Mouse (Mus musculus) thymus, adult 2 months (tissue): ENCODE data around the gene Sik3. TPM values are rescaled to one million over a fixed set of nuclear protein-coding genes. Genes with fewer than 3 reads are reported as not detected.

Source experiments
- DNase-seq: peaks from one replicate; pipeline ENCODE4 v3.0.0; 2021
- H3K27ac ChIP-seq: fragments of 200-500 bp; 2 replicates; pipeline ENCODE4 v1.5.1; 2012; ENCODE audit warnings: low read length, control low read depth; ENCODE audit not compliant: control insufficient read depth, insufficient read depth
- H3K27me3 ChIP-seq: fragments of 200-500 bp; 2 replicates; pipeline ENCODE4 v1.6.1; 2012; ENCODE audit warnings: mild to moderate bottlenecking, low read length, moderate library complexity, mixed read lengths; ENCODE audit not compliant: control insufficient read depth, insufficient read depth
- H3K36me3 ChIP-seq: fragments of 200-500 bp; 2 replicates; pipeline ENCODE4 v1.6.1; 2012; ENCODE audit warnings: mild to moderate bottlenecking, low read length, moderate library complexity; ENCODE audit not compliant: control insufficient read depth, insufficient read depth
- H3K4me1 ChIP-seq: fragments of 200-500 bp; replicated peaks from 2 replicates; pipeline ENCODE4 v1.6.1; 2012; ENCODE audit warnings: low read length; ENCODE audit not compliant: control insufficient read depth, insufficient read depth
- H3K4me3 ChIP-seq: fragments of 200-500 bp; 2 replicates; pipeline ENCODE4 v1.5.1; 2012; ENCODE audit warnings: mild to moderate bottlenecking, low read length, control low read depth, moderate library complexity; ENCODE audit not compliant: control insufficient read depth, insufficient read depth
- CTCF ChIP-seq: fragments of 200-500 bp; IDR thresholded peaks from 2 replicates; pipeline ENCODE4 v1.5.1; 2012; ENCODE audit warnings: mild to moderate bottlenecking, control low read depth, low read length, moderate library complexity, borderline replicate concordance; ENCODE audit not compliant: control insufficient read depth, poor library complexity, insufficient read depth; ENCODE audit errors: extremely low read depth
- POLR2A ChIP-seq: fragments of 200-500 bp; IDR thresholded peaks from 2 replicates; pipeline ENCODE4 v1.6.1; 2012; ENCODE audit warnings: mild to moderate bottlenecking, low read length, control low read depth, moderate library complexity; ENCODE audit not compliant: control insufficient read depth, poor library complexity, insufficient read depth; ENCODE audit errors: extremely low read depth
- WGBS: fragments of 180-500 bp; shearing (Covaris S2); methylation state at CpG from one replicate; pipeline ENCODE4 v1.1.7; 2018; 5-methylcytosine and 5-hydroxymethylcytosine counted together
- polyA plus RNA-seq: library from polyadenylated mRNA; depleted of rRNA; stranded (reverse); fragments of >200 nt; gene quantifications from 2 replicates; pipeline ENCODE4 v1.2.3, GENCODE M21; 2012; rRNA removed

The Sik3 gene
- polyA plus RNA-seq, 1 experiment: 29.4 TPM

DNA sequence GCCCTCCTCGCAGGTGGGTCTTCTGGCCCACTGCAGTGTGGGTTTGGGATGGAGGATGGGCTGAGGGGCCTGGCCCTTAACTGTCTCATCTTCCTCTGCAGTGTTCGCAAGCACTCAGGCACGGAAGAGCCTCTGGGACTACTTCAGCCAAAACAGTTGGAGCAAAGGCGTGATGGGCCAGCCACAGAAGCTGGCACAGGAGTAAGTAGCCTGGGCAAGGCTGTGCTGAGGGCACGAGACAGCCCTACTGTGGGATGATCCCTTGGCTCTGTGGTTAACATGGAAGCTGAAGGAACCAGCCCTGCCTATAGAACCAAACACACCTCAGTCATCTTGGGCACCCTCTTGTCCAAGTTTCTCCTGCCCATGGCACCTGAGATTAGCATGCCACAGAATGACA lies 256.5 kb downstream of the Sik3 start:
- no peaks in the 10 kb centered on the region for H3K36me3 ChIP-seq
- TF ChIP-seq POLR2A: no peak
- TF ChIP-seq CTCF: no peak
- no peak for DNase-seq
- H3K27ac ChIP-seq: no peak overlapping the region
- H3K4me3 ChIP-seq: no peak overlapping the region
- 93% methylated on average over 5 of the region's 5 CpGs for WGBS
- peaks cover 8% of the 10 kb centered on the region for H3K4me1 ChIP-seq
- no peaks in the 10 kb centered on the region; the same call in 1 of the 2 replicates for H3K27me3 ChIP-seq

DNA sequence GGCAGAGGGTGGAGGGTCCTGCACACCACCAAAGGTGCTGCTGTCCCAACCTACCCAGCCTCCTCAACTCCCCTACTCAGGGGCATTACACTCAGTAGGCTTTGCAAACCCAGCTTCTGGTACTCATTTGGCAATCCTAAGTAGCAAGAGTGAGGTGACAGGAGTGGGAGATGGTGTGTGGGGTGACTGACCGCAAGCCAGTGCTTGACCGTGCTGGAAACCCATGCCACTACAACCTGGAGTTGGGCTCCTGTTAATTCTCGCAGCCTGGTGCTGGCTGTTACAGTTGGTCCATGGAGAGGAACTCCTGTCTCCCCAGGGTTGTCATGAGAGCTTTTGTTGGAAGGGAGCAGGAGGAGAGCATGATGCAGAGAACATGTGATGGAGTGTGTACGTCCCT lies 258.2 kb downstream of the Sik3 start:
- Histone ChIP-seq H3K27ac (no peak overlapping the region), H3K4me1 (peaks cover 8% of the 10 kb centered on the region), H3K27me3 (no peaks in the 10 kb centered on the region; the same call in 1 of the 2 replicates), H3K36me3 (peaks cover 6% of the 10 kb centered on the region), H3K4me3 (no peak overlapping the region)
- TF ChIP-seq POLR2A (no peak), CTCF (no peak)
- WGBS: 98% methylated on average over 4 of the region's 4 CpGs
- no peak for DNase-seq

DNA sequence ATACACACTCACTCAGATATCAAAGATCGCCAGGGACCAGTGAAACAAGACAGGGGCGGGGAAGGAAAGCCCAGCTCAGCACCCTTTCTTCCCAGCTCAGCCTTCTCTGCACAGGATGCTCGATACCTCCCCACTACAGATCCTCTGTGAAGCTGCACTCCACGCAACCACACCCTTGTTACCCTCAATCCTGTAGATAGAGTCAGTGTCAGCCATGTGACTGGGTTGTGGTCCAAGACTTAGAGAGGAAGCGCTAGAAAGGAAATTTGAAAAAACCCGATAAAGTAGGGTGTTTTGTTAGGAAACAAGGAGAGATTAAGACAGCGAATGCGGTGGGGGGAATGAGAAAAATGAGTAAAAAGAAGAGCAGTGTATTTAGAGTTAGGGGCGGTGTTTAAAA lies 259.4 kb downstream of the Sik3 start:
- H3K4me1 ChIP-seq: peaks cover 8% of the 10 kb centered on the region
- H3K4me3 ChIP-seq: no peak overlapping the region
- DNase-seq: peak; percentile 12
- no peak overlapping the region for H3K27ac ChIP-seq
- TF ChIP-seq POLR2A: no peak
- no peak for TF ChIP-seq CTCF
- peaks cover 18% of the 10 kb centered on the region for H3K36me3 ChIP-seq
- WGBS: 32% methylated on average over 9 of the region's 9 CpGs
- no peaks in the 10 kb centered on the region; the same call in 1 of the 2 replicates for H3K27me3 ChIP-seq

DNA sequence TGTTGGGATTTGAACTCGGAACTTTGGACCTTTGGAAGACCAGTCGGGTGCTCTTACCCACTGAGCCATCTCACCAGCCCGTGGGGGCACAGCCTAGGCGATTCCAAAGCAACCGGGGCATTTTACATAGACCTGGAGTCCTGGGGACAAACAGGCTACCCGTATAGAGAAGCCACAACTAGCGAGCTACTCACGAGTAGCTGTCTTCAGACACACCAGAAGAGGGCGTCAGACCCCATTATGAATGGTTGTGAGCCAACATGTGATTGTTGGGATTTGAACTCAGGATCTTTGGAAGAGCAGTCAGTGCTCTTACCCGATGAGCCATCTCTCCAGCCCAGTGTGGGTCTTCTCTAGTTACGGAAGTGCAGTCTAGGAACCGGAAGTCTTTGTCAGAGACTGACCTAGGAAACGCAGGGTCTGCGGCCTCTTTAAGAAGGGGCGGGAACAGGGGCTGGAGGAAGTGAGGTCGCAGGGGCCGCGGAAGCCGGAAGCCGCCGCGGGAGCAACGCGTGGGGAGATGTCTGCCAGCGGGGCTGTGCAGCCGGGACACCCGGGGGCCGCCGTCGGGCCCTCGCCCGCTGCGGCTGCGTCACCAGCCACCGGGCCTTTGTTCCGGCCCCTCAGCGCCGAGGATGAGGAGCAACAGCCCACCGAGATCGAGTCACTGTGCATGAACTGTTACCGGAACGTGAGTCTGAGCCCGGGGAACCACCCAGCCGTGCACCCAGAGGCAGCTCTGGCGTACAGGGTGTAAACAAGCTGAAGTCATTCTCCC lies 260.2 kb downstream of the Sik3 start, which contains the start of gene Zpr1:
Zpr1 (plus strand) TSS at position 388 of the 778 bp plus-strand sequence.
- H3K27me3 ChIP-seq: no peaks in the 10 kb centered on the region
- peak within 1 kb of the TSS; percentile 92 for H3K4me3 ChIP-seq
- no peak within 1 kb of the TSS; the same call in 1 of the 2 replicates for H3K27ac ChIP-seq
- DNase-seq: peak; percentile 89
- H3K4me1 ChIP-seq: peaks cover 8% of the 10 kb centered on the region
- WGBS: 4% methylated on average over 45 of the region's 45 CpGs
- H3K36me3 ChIP-seq: peaks cover 26% of the 10 kb centered on the region
- TF ChIP-seq POLR2A (peak; percentile 77), CTCF (0 out of 2 replicates have a peak, but pooled peaks have one; percentile 17)

Other genes with a start within 250 kb of the Sik3 start
- 32.0 and 35.9 TPM in 2 replicates for gene Cep164, start 184.1 kb upstream of the Sik3 start, polyA plus RNA-seq
- 7.7 and 10.1 TPM in 2 replicates for gene Bace1, start 174.2 kb upstream of the Sik3 start, polyA plus RNA-seq
- 72.8 and 85.1 TPM in 2 replicates for gene Pcsk7, start 106.3 kb upstream of the Sik3 start, polyA plus RNA-seq
- gene Rnf214, start 105.9 kb upstream of the Sik3 start, polyA plus RNA-seq: 23.1 and 30.4 TPM in 2 replicates
- gene Tagln, start 76.8 kb upstream of the Sik3 start, polyA plus RNA-seq: 66.3 and 69.5 TPM in 2 replicates
- 504 and 614 TPM in 2 replicates for gene Sidt2, start 57.6 kb upstream of the Sik3 start, polyA plus RNA-seq
- gene Pafah1b2, start 130 bp upstream of the Sik3 start, polyA plus RNA-seq: 24.4 and 27.3 TPM in 2 replicates
- gene Apoa1, start 215.8 kb downstream of the Sik3 start, polyA plus RNA-seq: 3.3 and 13.1 TPM in 2 replicates
- 6.5 and 22.7 TPM in 2 replicates for gene Apoc3, start 222.8 kb downstream of the Sik3 start, polyA plus RNA-seq
- gene Apoa4, start 227.9 kb downstream of the Sik3 start, polyA plus RNA-seq: 6.9 and 8.2 TPM in 2 replicates